Mouse (Mus musculus) T-cell, adult 2 months (primary cell): ENCODE measurements around the gene Nans.

Experiments
- DNase-seq: peaks from one replicate; pipeline ENCODE4 v3.0.0; 2022; ENCODE audit warnings: low spot score

Nans gene

DNA sequence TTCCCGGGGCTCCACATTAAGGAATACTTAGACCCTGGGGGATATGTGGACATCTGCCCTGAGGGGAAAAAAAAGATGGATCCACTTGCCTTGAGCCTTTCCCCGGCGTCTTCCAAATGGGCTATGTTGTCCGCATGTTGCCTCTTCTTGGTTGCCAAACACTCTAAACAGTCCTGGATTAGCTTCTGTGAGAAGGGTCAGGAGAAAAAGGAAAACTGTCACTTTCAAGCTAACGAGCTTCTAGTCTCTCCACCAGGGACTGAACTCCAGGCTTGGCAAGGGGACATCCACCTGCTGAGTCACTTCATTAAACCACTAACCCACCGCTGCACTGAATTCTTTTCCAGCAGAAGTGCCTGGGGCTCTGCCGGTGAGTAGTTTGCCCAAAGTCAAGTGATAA is 43.9 kb downstream of the Nans start:
- no peak for DNase-seq

GRCm38 (mm10) chr4:46533934-46534720 is 45.1 kb downstream of the Nans start:
- no peak for DNase-seq

- peak; percentile 56 for DNase-seq
These were observed 46.2 kb downstream of the Nans start for GRCm38 (mm10) chr4:46535094-46535830.

GRCm38 (mm10) chr4:46535840-46536361 is 46.9 kb downstream of the Nans start, which contains the start of gene Trim14:
TSS of gene Trim14 (minus strand) at chr4:46536141.
- peak; percentile 79 for DNase-seq

DNA sequence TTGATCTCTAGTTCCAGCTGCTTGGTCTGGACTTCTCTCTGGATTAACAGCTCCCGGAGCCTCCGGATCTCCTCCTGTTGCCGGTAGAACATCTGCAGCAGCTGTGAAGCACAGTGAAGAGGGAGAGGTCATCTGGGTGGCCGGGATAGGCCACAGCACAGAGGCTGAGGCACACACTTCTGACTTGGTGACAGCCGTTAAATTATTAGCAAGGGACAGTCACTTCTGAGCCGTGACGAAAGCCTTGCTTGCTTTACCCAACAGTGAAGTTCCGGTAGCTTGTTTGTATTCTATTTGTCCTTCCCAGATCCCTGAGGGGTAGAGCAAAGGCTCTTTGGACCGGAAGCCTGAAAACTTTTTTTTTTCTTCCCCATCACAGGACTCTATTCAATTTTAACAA is 50.1 kb downstream of the Nans start:
- DNase-seq = no peak

DNA sequence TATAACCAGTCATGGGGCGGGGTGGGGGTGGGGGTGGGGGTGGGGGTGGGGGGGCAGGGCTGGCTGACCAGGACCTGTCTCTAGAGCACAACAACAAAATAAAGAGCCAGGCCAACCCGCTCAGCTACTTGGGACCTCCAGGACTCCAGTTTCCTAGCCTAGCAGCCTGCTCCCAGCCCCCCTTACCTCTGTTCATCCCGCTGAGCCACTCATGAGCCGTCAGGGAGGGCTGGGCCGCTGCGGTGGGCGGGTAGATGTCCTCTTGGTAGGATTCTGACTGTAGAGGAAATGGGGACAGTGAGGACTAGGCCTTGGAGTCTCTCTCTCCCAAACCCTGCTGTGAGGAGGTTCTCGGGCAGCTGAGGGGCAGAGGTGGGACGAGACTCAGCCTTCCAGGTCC is 52.7 kb downstream of the Nans start:
- DNase-seq = no peak

- no peak for DNase-seq
These were observed 54.5 kb downstream of the Nans start for GRCm38 (mm10) chr4:46543366-46544050.

GRCm38 (mm10) chr4:46544313-46544712 is 55.3 kb downstream of the Nans start:
- peak; percentile 34 for DNase-seq

- no peak for DNase-seq
These were observed 56.5 kb downstream of the Nans start for GRCm38 (mm10) chr4:46545498-46545897.

GRCm38 (mm10) chr4:46546709-46547108 is 57.7 kb downstream of the Nans start:
- DNase-seq = no peak

GRCm38 (mm10) chr4:46549979-46550378 is 60.9 kb downstream of the Nans start:
- DNase-seq = no peak

DNA sequence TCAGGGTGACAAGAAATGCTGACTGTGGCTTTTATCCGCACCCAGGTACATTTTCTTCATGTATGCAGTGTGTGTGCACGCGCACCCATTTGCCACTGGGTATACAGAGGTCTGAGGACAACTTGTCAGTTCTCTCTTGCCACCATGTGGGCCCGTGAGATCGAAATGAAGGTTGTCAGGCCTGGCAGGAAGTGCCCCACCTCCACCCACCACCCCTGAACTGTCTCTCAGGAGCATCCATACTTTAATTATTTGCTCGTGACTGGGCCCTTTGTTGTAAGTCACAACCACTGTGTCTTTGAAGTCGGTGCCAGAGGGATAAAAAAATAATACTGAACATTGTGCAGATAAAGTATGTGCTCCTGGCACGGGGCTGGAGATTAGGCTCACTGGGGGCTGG is 61.4 kb downstream of the Nans start:
- no peak for DNase-seq
